Mouse (Mus musculus) forebrain, embryonic 12.5 days (tissue): ENCODE results near the gene 4931422A03Rik. TPM values are rescaled to one million over a fixed set of nuclear protein-coding genes. Genes with fewer than 3 reads are reported as not detected.
A peak's percentile ranks its signal among the peaks of the same experiment; 100 is the strongest.
"Not testable (repeated sequence)": the region's sequence is repeated elsewhere in the genome, so short reads cannot be mapped to it uniquely, and the experiment has no call there.

ENCODE experiments used
- ATAC-seq: fragments of 200-750 bp; cut with Nextera tagmentation; 2 replicates; pipeline ENCODE4 v1.8.0; 2017; ENCODE audit warnings: moderate TSS enrichment; ENCODE audit not compliant: low FRiP score
- H3K27ac ChIP-seq: fragments of 300-500 bp; sonication (generic); 2 replicates; pipeline ENCODE4 v1.5.1; 2016; ENCODE audit warnings: mild to moderate bottlenecking
- H3K27me3 ChIP-seq: fragments of 300-500 bp; sonication (generic); 2 replicates; pipeline ENCODE4 v1.6.1; 2016; ENCODE audit warnings: mild to moderate bottlenecking
- H3K36me3 ChIP-seq: fragments of 300-500 bp; sonication (generic); replicated peaks from 2 replicates; pipeline ENCODE4 v1.6.1; 2016; ENCODE audit warnings: mild to moderate bottlenecking
- H3K4me1 ChIP-seq: fragments of 300-500 bp; sonication (generic); 2 replicates; pipeline ENCODE4 v1.6.1; 2016
- H3K4me2 ChIP-seq: fragments of 300-500 bp; sonication (generic); 2 replicates; pipeline ENCODE4 v1.6.1; 2016; ENCODE audit warnings: mild to moderate bottlenecking, moderate library complexity
- H3K4me3 ChIP-seq: fragments of 300-500 bp; sonication (generic); replicated peaks from 2 replicates; pipeline ENCODE4 v1.5.1; 2016; ENCODE audit warnings: mild to moderate bottlenecking
- H3K9ac ChIP-seq: fragments of 300-500 bp; sonication (generic); 2 replicates; pipeline ENCODE4 v1.6.1; 2016; ENCODE audit warnings: mild to moderate bottlenecking
- H3K9me3 ChIP-seq: fragments of 300-500 bp; sonication (generic); 2 replicates; pipeline ENCODE4 v1.6.1; 2016
- WGBS: fragments of 180-500 bp; shearing (Covaris S2); methylation state at CpG from one replicate; pipeline ENCODE4 v1.1.7; 2016; 5-methylcytosine and 5-hydroxymethylcytosine counted together
- polyA plus RNA-seq: library from polyadenylated mRNA; unstranded; fragments of >200 nt; fragmentation: Nextera tagmentation; extraction: Ambion mirVana; gene quantifications from 2 replicates; pipeline ENCODE4 v1.2.1, GENCODE M21; 2016

The 4931422A03Rik gene
- polyA plus RNA-seq, result 2.4 and 2.7 TPM in 2 replicates

GRCm38 (mm10) chr2:104028139-104028723 lies at the start of gene 4931422A03Rik:
Gene 4931422A03Rik, minus strand, starts transcription at chr2:104028361.
- peak; percentile 73 for ATAC-seq
- peak within 1 kb of the TSS; percentile 93 for H3K4me3 ChIP-seq
- peaks cover 16% of the 10 kb centered on the region for H3K4me1 ChIP-seq
- peak within 1 kb of the TSS; percentile 59; the same call in 1 of the 2 replicates for H3K27ac ChIP-seq
- 2% methylated on average over 32 of the region's 32 CpGs for WGBS
- peak within 1 kb of the TSS; percentile 95 for H3K9ac ChIP-seq
- peak within 1 kb of the TSS; percentile 83 for H3K4me2 ChIP-seq
- no peaks in the 10 kb centered on the region for H3K9me3 ChIP-seq
- H3K27me3 ChIP-seq, result no peaks in the 10 kb centered on the region
- 0 out of 2 replicates have a peak, but pooled peaks cover 5% of the 10 kb centered on the region for H3K36me3 ChIP-seq

DNA sequence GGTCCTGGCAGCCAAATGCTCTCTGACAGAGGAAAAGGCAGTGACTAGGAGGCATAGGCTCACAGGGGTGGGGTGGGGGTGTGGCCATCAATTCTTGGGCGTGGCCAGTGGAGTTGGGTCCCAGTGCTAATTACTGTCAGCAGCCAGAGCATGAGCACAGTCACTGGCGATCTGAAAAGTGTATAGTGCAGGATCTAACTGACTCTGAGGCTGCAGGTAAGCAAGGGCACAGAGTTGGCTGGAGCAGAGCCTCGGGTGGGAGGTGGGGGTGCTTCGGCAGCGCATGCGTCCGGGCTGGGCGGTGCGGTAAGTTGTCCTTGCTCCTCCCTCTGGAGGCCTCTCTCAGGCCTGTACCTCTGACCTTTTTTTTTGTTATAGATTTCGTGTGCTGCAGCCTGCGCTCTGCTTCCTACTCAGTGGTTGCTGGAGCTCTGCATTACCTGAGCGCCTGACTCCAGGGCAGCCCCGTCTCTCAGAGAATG lies 41.6 kb upstream of the 4931422A03Rik start, which contains the start of gene Cd59b:
Gene Cd59b, plus strand, starts transcription at position 146 of the 482 bp plus-strand sequence.
- H3K27me3 ChIP-seq, result no peaks in the 10 kb centered on the region
- H3K4me3 ChIP-seq, result peak within 1 kb of the TSS; percentile 39
- peak within 1 kb of the TSS; percentile 44 for H3K9ac ChIP-seq
- no peaks in the 10 kb centered on the region for H3K9me3 ChIP-seq
- no peak within 1 kb of the TSS for H3K27ac ChIP-seq
- H3K4me2 ChIP-seq, result peak within 1 kb of the TSS; percentile 55
- under 1% methylated on average over 11 of the region's 13 CpGs for WGBS
- ATAC-seq, result peak; percentile 83
- peaks cover 8% of the 10 kb centered on the region; the same call in 1 of the 2 replicates for H3K4me1 ChIP-seq
- no peaks in the 10 kb centered on the region for H3K36me3 ChIP-seq

DNA sequence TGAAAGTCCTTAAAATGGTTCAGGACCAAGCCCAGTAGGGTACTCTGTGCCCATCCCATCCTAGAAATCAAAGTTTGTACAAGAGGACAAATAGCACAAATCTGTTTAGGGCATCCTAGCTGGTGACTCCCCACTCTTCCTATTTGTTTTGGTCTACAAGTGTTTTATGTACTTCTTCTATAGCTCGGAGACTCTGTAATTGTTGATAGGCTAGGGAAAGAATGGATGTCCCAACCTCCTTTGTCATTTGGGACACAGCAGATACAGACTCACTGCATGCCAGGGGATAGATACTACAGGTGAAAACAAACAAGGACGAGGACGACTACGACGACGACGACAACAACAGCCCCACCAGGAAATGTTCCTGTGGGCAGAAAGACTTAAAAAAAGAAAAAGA lies 40.3 kb upstream of the 4931422A03Rik start, which contains the start of gene Gm10799:
Gene Gm10799, minus strand, starts transcription at position 101 of the 400 bp plus-strand sequence.
- H3K36me3 ChIP-seq, H3K4me1 ChIP-seq, H3K27ac ChIP-seq, H3K27me3 ChIP-seq, H3K9ac ChIP-seq, H3K4me2 ChIP-seq, H3K4me3 ChIP-seq, H3K9me3 ChIP-seq, ATAC-seq: not testable (repeated sequence)
- WGBS, result 91% methylated on average over 7 of the region's 7 CpGs

GRCm38 (mm10) chr2:104065526-104065925 lies 37.4 kb upstream of the 4931422A03Rik start, which contains the start of gene Gm10912:
Gene Gm10912, plus strand, starts transcription at chr2:104065826.
- not testable (repeated sequence) for H3K9ac ChIP-seq, H3K4me3 ChIP-seq, H3K4me1 ChIP-seq, H3K9me3 ChIP-seq, H3K36me3 ChIP-seq, H3K27ac ChIP-seq, ATAC-seq, H3K4me2 ChIP-seq, H3K27me3 ChIP-seq
- 96% methylated on average over 5 of the region's 6 CpGs for WGBS

GRCm38 (mm10) chr2:104064152-104064551 lies 36.0 kb upstream of the 4931422A03Rik start:
- Histone ChIP-seq H3K4me1 (no peaks in the 10 kb centered on the region), H3K36me3 (peaks cover 16% of the 10 kb centered on the region; the same call in 1 of the 2 replicates), H3K9me3 (no peaks in the 10 kb centered on the region), H3K27ac (no peak overlapping the region), H3K4me2 (no peak overlapping the region), H3K4me3 (no peak overlapping the region), H3K27me3 (no peaks in the 10 kb centered on the region), H3K9ac (no peak overlapping the region)
- ATAC-seq, result no peak
- WGBS, result 89% methylated on average over 2 of the region's 2 CpGs

- H3K36me3 ChIP-seq, result peaks cover 16% of the 10 kb centered on the region; the same call in 1 of the 2 replicates
- H3K4me3 ChIP-seq, result no peak overlapping the region
- no peak overlapping the region for H3K4me2 ChIP-seq
- H3K9ac ChIP-seq, result no peak overlapping the region
- H3K27ac ChIP-seq, result no peak overlapping the region
- no peaks in the 10 kb centered on the region for H3K9me3 ChIP-seq
- H3K27me3 ChIP-seq, result no peaks in the 10 kb centered on the region
- ATAC-seq, result no peak
- H3K4me1 ChIP-seq, result no peaks in the 10 kb centered on the region
Measured at GRCm38 (mm10) chr2:104062665-104063064, 34.5 kb upstream of the 4931422A03Rik start.

DNA sequence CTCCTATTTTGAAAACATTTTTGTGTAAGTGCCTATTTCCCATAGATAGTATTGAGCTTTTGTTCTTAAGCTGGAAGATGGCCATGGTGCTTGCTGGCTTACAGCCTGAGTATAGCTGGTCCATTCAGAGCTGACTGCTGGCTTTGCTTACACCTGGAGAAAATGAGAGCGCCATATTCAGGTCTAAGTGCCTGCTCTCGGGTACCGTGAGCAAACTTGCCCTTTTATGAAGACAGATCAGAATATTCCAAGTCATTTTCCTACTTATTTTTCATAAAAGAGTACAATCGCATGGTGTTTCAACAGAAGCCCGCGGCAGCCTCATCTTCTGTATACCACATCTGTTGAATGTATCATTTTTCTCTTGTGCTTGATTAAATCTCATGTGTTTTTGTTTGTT lies 32.8 kb upstream of the 4931422A03Rik start:
- H3K9ac ChIP-seq, result no peak overlapping the region
- no peak overlapping the region for H3K4me2 ChIP-seq
- H3K4me3 ChIP-seq, result no peak overlapping the region
- no peak for ATAC-seq
- peaks cover 16% of the 10 kb centered on the region; the same call in 1 of the 2 replicates for H3K36me3 ChIP-seq
- no peak overlapping the region for H3K27ac ChIP-seq
- WGBS, result 98% methylated on average over 6 of the region's 6 CpGs
- no peaks in the 10 kb centered on the region for H3K9me3 ChIP-seq
- H3K27me3 ChIP-seq, result no peaks in the 10 kb centered on the region
- H3K4me1 ChIP-seq, result no peaks in the 10 kb centered on the region

DNA sequence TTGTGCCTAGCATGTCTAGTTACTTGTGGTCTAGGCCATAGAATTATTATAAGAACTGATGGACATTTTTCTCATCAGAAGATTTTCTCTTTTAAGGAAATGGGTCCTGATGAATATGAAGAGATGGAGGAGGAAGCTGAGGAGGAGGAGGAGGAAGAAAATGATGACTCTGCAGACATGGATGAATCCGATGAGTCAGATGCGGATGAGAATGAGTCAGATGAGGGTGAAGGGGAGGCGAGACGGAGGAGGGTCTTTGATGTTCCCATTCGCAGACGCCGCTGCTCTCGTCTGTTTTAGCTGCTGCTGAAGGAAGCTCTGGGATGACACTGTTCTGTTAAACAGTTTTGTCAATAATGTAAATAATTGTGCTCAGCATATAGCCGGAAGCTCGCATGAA lies 31.6 kb upstream of the 4931422A03Rik start:
- peaks cover 23% of the 10 kb centered on the region for H3K36me3 ChIP-seq
- no peak overlapping the region for H3K9ac ChIP-seq
- no peak overlapping the region for H3K4me3 ChIP-seq
- H3K4me1 ChIP-seq, result no peaks in the 10 kb centered on the region
- no peak overlapping the region for H3K27ac ChIP-seq
- no peak overlapping the region for H3K4me2 ChIP-seq
- no peaks in the 10 kb centered on the region for H3K9me3 ChIP-seq
- no peaks in the 10 kb centered on the region for H3K27me3 ChIP-seq
- ATAC-seq, result no peak
- WGBS, result 93% methylated on average over 10 of the region's 10 CpGs

- WGBS, result 89% methylated on average over 4 of the region's 4 CpGs
Measured at GRCm38 (mm10) chr2:104058954-104059353, 30.8 kb upstream of the 4931422A03Rik start.

DNA sequence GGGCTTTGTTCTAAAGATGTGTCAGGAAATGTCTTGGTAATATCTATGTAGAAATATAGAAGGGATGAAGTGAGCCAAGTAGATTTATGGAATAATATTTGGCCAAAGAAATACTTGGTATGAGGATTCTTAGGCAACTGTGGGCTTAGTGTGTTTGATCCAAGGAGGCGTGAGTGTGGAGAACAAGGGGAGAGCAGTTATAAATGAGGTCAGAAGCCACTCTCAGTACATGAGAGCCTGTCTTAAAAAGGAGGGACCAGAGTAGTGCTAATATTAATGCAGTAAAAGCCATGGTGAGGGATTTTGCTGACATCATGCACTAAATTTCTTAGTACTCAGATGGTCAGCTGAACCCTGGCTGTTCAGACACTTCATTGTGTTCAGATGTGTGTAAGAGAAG lies 30.2 kb upstream of the 4931422A03Rik start:
- H3K4me1 ChIP-seq, result no peaks in the 10 kb centered on the region
- peaks cover 35% of the 10 kb centered on the region for H3K36me3 ChIP-seq
- no peak overlapping the region for H3K27ac ChIP-seq
- H3K9ac ChIP-seq, result no peak overlapping the region
- WGBS, result 88% methylated on average over 1 of the region's 1 CpGs
- no peak for ATAC-seq
- H3K27me3 ChIP-seq, result no peaks in the 10 kb centered on the region
- H3K4me2 ChIP-seq, result no peak overlapping the region
- H3K9me3 ChIP-seq, result no peaks in the 10 kb centered on the region
- H3K4me3 ChIP-seq, result no peak overlapping the region

More at GRCm38 (mm10) chr2:104058954-104059353, 30.8 kb upstream of the 4931422A03Rik start:
- Histone ChIP-seq H3K4me3 (no peak overlapping the region), H3K27ac (no peak overlapping the region), H3K4me2 (no peak overlapping the region), H3K9ac (no peak overlapping the region), H3K36me3 (peaks cover 32% of the 10 kb centered on the region), H3K9me3 (no peaks in the 10 kb centered on the region), H3K4me1 (no peaks in the 10 kb centered on the region), H3K27me3 (no peaks in the 10 kb centered on the region)
- no peak for ATAC-seq

DNA sequence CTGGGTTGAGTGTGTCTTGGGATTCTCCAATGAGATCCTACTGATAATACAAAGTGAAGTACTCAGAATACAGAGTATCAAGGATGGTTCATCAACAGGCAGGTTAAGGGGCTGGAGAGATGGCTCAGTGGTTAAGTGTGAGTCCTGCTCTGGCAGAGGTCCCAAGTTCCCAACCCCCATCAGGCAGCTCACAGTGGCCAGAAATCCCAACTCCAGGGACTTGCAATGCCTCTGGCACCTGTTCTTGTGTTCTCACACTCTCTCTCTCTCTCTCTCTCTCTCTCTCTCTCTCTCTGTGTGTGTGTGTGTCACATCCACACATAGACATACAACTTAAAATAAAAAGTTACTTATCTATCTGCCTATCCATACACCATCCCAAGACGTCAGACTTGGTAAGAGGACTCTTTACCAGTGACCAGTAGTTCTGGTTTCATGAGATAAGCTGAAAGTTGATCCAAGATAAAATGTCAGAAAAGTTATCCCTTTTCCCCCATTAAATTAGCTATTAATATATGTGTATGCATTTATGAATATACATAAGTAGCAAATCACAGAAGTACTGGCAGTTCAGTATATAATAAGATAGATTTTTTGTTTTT lies 16.4 kb upstream of the 4931422A03Rik start:
- Histone ChIP-seq H3K9ac (no peak overlapping the region), H3K27ac (no peak overlapping the region), H3K9me3 (no peaks in the 10 kb centered on the region), H3K4me3 (no peak overlapping the region), H3K36me3 (peaks cover 10% of the 10 kb centered on the region; the same call in 1 of the 2 replicates), H3K4me1 (no peaks in the 10 kb centered on the region), H3K4me2 (no peak overlapping the region), H3K27me3 (no peaks in the 10 kb centered on the region)
- no peak for ATAC-seq
- WGBS, result 97% methylated on average over 1 of the region's 1 CpGs

DNA sequence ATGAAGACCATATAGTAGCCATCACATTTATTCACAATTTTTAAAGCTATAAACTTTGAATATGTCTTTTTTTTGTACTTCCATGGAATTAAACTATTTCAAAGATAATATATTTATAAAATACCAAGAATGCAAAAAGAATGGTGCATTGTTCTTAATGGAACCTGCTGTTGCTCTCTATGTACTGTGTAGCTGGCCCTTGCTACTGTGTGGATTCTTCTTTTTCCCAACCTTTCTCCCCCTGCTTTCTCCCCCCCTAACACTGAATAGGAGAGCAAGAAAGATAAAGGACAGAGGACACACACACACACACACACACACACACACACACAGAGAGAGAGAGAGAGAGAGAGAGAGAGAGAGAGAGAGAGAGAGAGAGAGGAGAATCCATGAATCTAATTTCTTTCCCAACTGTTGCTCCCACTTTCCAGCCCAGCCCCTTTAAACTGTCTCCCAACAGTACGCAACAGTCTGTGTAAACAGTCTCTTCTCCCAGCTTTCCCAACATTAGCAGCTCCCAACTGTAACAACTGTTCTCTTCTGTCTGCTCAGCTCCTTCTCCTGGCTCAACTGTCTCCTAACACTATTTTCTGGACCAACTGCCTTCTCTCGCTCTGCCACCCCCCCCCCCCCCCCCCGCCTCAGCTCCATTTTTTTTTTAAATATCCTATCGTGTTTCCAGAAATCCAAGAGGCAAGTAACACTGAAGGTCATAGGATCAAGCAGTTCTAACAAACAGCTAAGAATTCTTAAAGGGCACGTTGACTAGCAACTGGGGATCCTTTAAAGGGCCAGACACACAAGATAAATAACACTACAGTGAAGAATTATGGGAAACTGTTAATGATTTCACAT lies 15.7 kb upstream of the 4931422A03Rik start:
- Histone ChIP-seq H3K9ac (no peak overlapping the region), H3K27me3 (no peaks in the 10 kb centered on the region), H3K4me1 (no peaks in the 10 kb centered on the region), H3K4me3 (no peak overlapping the region), H3K4me2 (no peak overlapping the region), H3K27ac (no peak overlapping the region), H3K36me3 (peaks cover 10% of the 10 kb centered on the region; the same call in 1 of the 2 replicates), H3K9me3 (no peaks in the 10 kb centered on the region)
- no peak for ATAC-seq
- 53% methylated on average over 5 of the region's 5 CpGs for WGBS
